Mouse (Mus musculus) MEL (cell line): Measurements from ENCODE around the gene Axin2. TPM values are rescaled to one million over a fixed set of nuclear protein-coding genes. Genes with fewer than 3 reads are reported as not detected.

ENCODE experiments used
- DNase-seq: peaks from one replicate; pipeline ENCODE4 v3.0.0; 2011; ENCODE audit warnings: low read depth, low spot score
- H3K27ac ChIP-seq: 2 replicates; pipeline ENCODE4 v1.5.1; 2012; ENCODE audit warnings: low read depth, mild to moderate bottlenecking, control low read depth, low read length, moderate library complexity; ENCODE audit not compliant: control insufficient read depth
- H3K27me3 ChIP-seq, 2 experiments: fragments of 150-350 bp in 1 of 2; sonication (generic) in 1 of 2; 2 replicates each; pipeline ENCODE4 v1.6.1; 2012; ENCODE audit warnings: low read length in 2 of 2, mild to moderate bottlenecking in 2 of 2, improper control_type of control experiment in 1 of 2, moderate library complexity in 1 of 2; ENCODE audit not compliant: insufficient read depth in 2 of 2, control insufficient read depth in 1 of 2
- H3K36me3 ChIP-seq, 2 experiments: 2 replicates each; pipeline ENCODE4 v1.6.1; 2012 to 2014; ENCODE audit warnings: low read length in 2 of 2, improper control_type of control experiment in 1 of 2, inconsistent platforms in 1 of 2, mild to moderate bottlenecking in 1 of 2; ENCODE audit not compliant: insufficient read depth in 2 of 2, control insufficient read depth in 1 of 2
- H3K4me1 ChIP-seq, 2 experiments: fragments of 150-350 bp in 1 of 2; sonication (generic) in 1 of 2; 2 replicates each; pipeline ENCODE4 v1.6.1; 2012; ENCODE audit warnings: low read length in 2 of 2, improper control_type of control experiment in 1 of 2, mild to moderate bottlenecking in 1 of 2; ENCODE audit not compliant: insufficient read depth in 2 of 2, control insufficient read depth in 1 of 2
- H3K4me3 ChIP-seq, 2 experiments: fragments of 150-350 bp in 1 of 2; sonication (generic) in 1 of 2; 2 replicates each; pipeline ENCODE4 v1.5.1; 2012; ENCODE audit warnings: low read depth in 2 of 2, low read length in 2 of 2, mild to moderate bottlenecking in 2 of 2, moderate library complexity in 2 of 2, control low read depth in 1 of 2, improper control_type of control experiment in 1 of 2; ENCODE audit not compliant: control insufficient read depth in 1 of 2, insufficient read depth in 1 of 2
- H3K79me2 ChIP-seq: 2 replicates; pipeline ENCODE4 v1.6.1; 2012; ENCODE audit warnings: mild to moderate bottlenecking, low read length, moderate library complexity; ENCODE audit not compliant: control insufficient read depth, poor library complexity, insufficient read depth
- H3K9ac ChIP-seq: 2 replicates; pipeline ENCODE4 v1.6.1; 2012; ENCODE audit warnings: low read depth, mild to moderate bottlenecking, control low read depth, low read length, moderate library complexity; ENCODE audit not compliant: control insufficient read depth, poor library complexity, severe bottlenecking
- H3K9me3 ChIP-seq: fragments of 150-350 bp; sonication (generic); replicated peaks from 2 replicates; pipeline ENCODE4 v1.6.1; 2012; ENCODE audit warnings: mild to moderate bottlenecking, low read length, improper control_type of control experiment, moderate library complexity; ENCODE audit not compliant: insufficient read depth
- CHD1 ChIP-seq: IDR thresholded peaks from 2 replicates; pipeline ENCODE4 v1.6.1; 2012; ENCODE audit warnings: low read depth, mild to moderate bottlenecking, inconsistent platforms, low read length, improper control_type of control experiment
- ELF1 ChIP-seq: IDR thresholded peaks from 2 replicates; pipeline ENCODE4 v1.6.1; 2014; ENCODE audit warnings: low read depth, mild to moderate bottlenecking, inconsistent platforms, low read length, improper control_type of control experiment, moderate library complexity
- JUND ChIP-seq: IDR thresholded peaks from 2 replicates; pipeline ENCODE4 v1.6.1; 2011; ENCODE audit warnings: low read depth, mild to moderate bottlenecking, improper control_type of control experiment, low read length
- MAFK ChIP-seq: IDR thresholded peaks from 2 replicates; pipeline ENCODE4 v1.6.1; 2011; ENCODE audit warnings: low read depth, mild to moderate bottlenecking, low read length, improper control_type of control experiment, borderline replicate concordance
- MXI1 ChIP-seq: IDR thresholded peaks from 2 replicates; pipeline ENCODE4 v1.6.1; 2011; ENCODE audit warnings: mild to moderate bottlenecking, low read depth, low read length, improper control_type of control experiment
- MYB ChIP-seq: IDR thresholded peaks from 2 replicates; pipeline ENCODE4 v1.6.1; 2011; ENCODE audit warnings: mild to moderate bottlenecking, low read depth, low read length, improper control_type of control experiment
- NELFE ChIP-seq: IDR thresholded peaks from 2 replicates; pipeline ENCODE4 v1.6.1; 2011; ENCODE audit warnings: low read depth, low read length, improper control_type of control experiment
- NRF1 ChIP-seq: IDR thresholded peaks from 2 replicates; pipeline ENCODE4 v1.6.1; 2014; ENCODE audit warnings: low read depth, mild to moderate bottlenecking, inconsistent platforms, low read length, improper control_type of control experiment, moderate library complexity; ENCODE audit not compliant: poor library complexity, insufficient read depth, severe bottlenecking
- POLR2A ChIP-seq, 2 experiments: IDR thresholded peaks; 2 replicates each; pipeline ENCODE4 v1.6.1; 2011 to 2012; ENCODE audit warnings: low read length in 2 of 2, mild to moderate bottlenecking in 2 of 2, control low read depth in 1 of 2, improper control_type of control experiment in 1 of 2, low read depth in 1 of 2, moderate library complexity in 1 of 2; ENCODE audit not compliant: control insufficient read depth in 1 of 2, insufficient read depth in 1 of 2, poor library complexity in 1 of 2
- POLR2AphosphoS2 ChIP-seq: IDR thresholded peaks from 2 replicates; pipeline ENCODE4 v1.6.1; 2011; ENCODE audit warnings: low read length, improper control_type of control experiment
- RCOR1 ChIP-seq: IDR thresholded peaks from 2 replicates; pipeline ENCODE4 v1.6.1; 2012; ENCODE audit warnings: low read depth, mild to moderate bottlenecking, inconsistent platforms, low read length, improper control_type of control experiment
- TAL1 ChIP-seq: IDR thresholded peaks from 2 replicates; pipeline ENCODE4 v1.6.1; 2012; ENCODE audit warnings: mild to moderate bottlenecking, inconsistent platforms, low read length, moderate library complexity, mixed read lengths
- TBP ChIP-seq: IDR thresholded peaks from 2 replicates; pipeline ENCODE4 v1.8.0; 2011; ENCODE audit warnings: low read depth, low read length, improper control_type of control experiment
- TCF12 ChIP-seq: IDR thresholded peaks from 2 replicates; pipeline ENCODE4 v1.6.1; 2014; ENCODE audit warnings: low read depth, mild to moderate bottlenecking, inconsistent platforms, low read length, improper control_type of control experiment, moderate library complexity
- UBTF ChIP-seq: IDR thresholded peaks from 2 replicates; pipeline ENCODE4 v1.6.1; 2012; ENCODE audit warnings: low read depth, mild to moderate bottlenecking, inconsistent platforms, low read length, improper control_type of control experiment, moderate library complexity, borderline replicate concordance; ENCODE audit not compliant: insufficient read depth
- USF2 ChIP-seq, 2 experiments: IDR thresholded peaks; 2 replicates each; pipeline ENCODE4 v1.6.1; 2011 to 2012; ENCODE audit warnings: improper control_type of control experiment in 2 of 2, low read length in 2 of 2, borderline replicate concordance in 1 of 2, inconsistent platforms in 1 of 2, low read depth in 1 of 2, mild to moderate bottlenecking in 1 of 2; ENCODE audit not compliant: insufficient read depth in 1 of 2
- polyA plus RNA-seq, 2 experiments: library from polyadenylated mRNA; stranded (reverse) in 1 of 2; unstranded in 1 of 2; fragments of >175 nt in 1 of 2; fragments of >200 nt in 1 of 2; gene quantifications; 2 replicates each; pipeline versions ENCODE4 v1.2.1 to v1.2.4; 2012; ENCODE audit warnings: low replicate concordance in 2 of 2, low read depth in 1 of 2; ENCODE audit not compliant: insufficient read length in 2 of 2, insufficient read depth in 1 of 2, missing spikeins in 1 of 2
- total RNA-seq: library from RNA; depleted of rRNA; stranded (reverse); fragments of 300-350 nt; gene quantifications from 2 replicates; pipeline ENCODE4 v1.2.3, GENCODE M21; 2012

Axin2 gene
- total and polyA plus RNA-seq, 3 experiments = not detected

GRCm38 (mm10) chr11:108923781-108924180, 3.6 kb downstream of the Axin2 start:
- H3K79me2 ChIP-seq = no peaks in the 10 kb centered on the region
- no peak for TF ChIP-seq POLR2A (IDR thresholded peaks at IDR 0.05; ENCODE audit: control insufficient read depth in 1 of 2, insufficient read depth in 1 of 2, low read depth in 1 of 2, low read length in 2 of 2, poor library complexity in 1 of 2)
- TF ChIP-seq RCOR1 = no peak
- no peak for TF ChIP-seq MAFK
- TF ChIP-seq ELF1 = no peak
- no peak for TF ChIP-seq CHD1
- TF ChIP-seq, all 39 proteins: peak for 0
- Histone ChIP-seq H3K27ac (no peak overlapping the region), H3K27me3 (no peaks in the 10 kb centered on the region), H3K36me3 (no peaks in the 10 kb centered on the region), H3K9me3 (no peaks in the 10 kb centered on the region), H3K4me1 (no peaks in the 10 kb centered on the region), H3K4me3 (no peak overlapping the region), H3K9ac (no peak overlapping the region)
- DNase-seq = no peak

- no peaks in the 10 kb centered on the region for H3K4me1 ChIP-seq
- no peak for DNase-seq
- H3K9ac ChIP-seq = no peak overlapping the region
- TF ChIP-seq CHD1 (no peak), MXI1 (no peak), TBP (no peak), TAL1 (no peak), NELFE (no peak), TCF12 (no peak), POLR2AphosphoS2 (no peak), MAFK (no peak), USF2 (IDR thresholded peaks at IDR 0.05; ENCODE audit: borderline replicate concordance in 1 of 2, insufficient read depth in 1 of 2, low read depth in 1 of 2, low read length in 2 of 2) (no peak), RCOR1 (no peak), UBTF (no peak), NRF1 (no peak), JUND (no peak), MYB (no peak)
- no peak overlapping the region for H3K4me3 ChIP-seq
- no peaks in the 10 kb centered on the region for H3K27me3 ChIP-seq
- no peaks in the 10 kb centered on the region for H3K9me3 ChIP-seq
- no peaks in the 10 kb centered on the region for H3K36me3 ChIP-seq
- H3K27ac ChIP-seq = no peak overlapping the region
- H3K79me2 ChIP-seq = no peaks in the 10 kb centered on the region
Measured at GRCm38 (mm10) chr11:108924346-108924745, 4.2 kb downstream of the Axin2 start.
